Mouse (Mus musculus) spleen, postnatal 4 days (tissue): Measurements from ENCODE around the gene Fbxw7.

ENCODE experiments used
- DNase-seq, 2 experiments: peaks; one replicate each; pipeline ENCODE4 v3.0.0; 2022; ENCODE audit warnings: low spot score in 2 of 2

Fbxw7 gene

DNA sequence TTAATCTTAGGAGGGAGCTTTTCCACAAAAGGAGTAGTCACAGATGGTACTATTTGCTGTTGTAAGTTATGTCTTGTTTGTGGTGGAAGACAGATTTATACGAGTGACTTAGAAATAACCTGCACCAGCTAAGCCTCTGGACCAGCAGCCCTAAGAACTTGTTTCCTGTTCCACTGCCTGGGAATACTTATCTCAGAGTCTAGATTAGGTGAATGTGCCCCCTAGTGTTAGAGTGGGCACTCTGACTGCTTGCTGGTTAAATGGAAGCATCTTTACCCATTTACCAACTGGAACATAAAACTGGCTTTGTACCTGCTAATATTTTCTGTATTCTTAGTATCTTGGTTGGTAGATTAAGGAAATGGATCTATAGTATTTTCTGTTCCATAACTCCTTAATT, 74.6 kb downstream of the Fbxw7 start:
- DNase-seq, result no peak

DNA sequence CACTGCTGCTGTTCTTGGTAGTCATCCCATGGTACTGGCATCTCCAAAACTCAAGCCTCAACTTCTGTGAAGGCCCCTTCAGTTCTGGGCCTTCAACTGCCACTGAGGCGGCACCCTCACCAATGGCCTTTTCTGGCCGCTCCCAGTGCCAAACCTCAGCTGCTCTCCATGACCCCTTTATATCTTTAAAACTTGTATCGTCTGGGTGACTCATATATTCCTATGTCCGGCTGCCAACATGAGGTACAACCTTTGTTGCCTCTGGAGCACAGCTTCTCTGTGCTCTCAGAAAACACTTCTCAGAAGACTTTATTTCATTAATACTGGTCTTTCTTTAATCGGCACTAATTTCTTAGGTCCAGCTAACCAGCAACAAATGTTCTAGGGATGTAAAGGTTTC, 75.9 kb downstream of the Fbxw7 start:
- no peak for DNase-seq

DNA sequence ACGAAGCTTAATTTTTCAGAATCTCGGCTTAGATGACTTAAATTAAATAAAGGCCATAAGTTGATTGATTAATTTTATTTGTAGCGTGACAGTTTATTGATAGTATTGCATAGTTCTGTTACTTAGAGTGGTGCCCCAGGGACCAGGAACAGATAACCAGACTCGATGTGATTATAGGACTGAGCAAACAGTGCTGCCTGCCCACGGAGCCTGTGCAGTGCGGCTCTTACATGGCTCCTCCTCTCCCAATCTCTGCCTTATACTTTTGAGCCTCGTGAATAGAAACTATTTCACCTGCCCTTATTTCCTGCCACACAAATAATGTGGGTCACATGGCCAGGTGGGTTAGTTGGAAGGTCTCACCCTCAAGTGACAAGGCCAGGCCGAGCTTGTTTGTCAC, 82.9 kb downstream of the Fbxw7 start:
- no peak for DNase-seq

DNA sequence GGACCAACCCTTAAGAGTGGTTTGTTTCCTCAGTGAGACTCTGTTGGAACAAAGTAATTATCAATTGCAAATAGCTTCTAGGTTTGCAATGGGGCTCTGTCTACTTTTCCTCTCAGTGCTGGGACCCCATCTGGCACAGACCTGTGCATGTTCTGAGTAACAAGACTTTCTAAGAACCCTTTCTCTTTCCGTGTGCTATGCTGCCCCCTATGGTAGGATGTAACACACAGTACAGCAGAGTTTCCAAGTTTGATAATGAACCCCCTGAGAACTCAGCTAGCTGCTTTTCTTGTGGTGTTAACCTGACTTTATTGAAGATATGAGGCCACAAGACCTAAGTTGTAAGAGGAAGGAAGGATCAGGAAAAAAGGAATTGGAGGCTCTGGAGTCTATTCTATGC, 91.5 kb downstream of the Fbxw7 start:
- DNase-seq, result no peak

DNA sequence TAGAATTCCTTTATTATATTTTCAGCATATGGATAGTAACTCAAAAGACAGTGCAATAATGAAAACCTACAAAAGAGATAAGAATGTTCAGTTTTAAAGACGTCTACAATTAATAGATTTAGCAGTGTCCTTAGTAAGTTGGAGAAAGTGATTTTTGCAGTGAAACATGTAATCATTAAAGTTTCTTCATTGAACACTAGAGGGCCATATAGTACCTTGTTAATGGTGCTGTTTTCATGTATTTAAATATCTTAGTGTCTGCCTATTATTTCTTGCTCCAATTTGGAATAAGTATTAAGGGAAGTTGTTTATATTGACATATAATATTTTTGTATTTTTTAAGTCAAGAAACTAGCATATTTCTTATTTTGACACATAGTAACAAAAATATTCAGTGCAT, 99.2 kb downstream of the Fbxw7 start:
- no peak for DNase-seq

DNA sequence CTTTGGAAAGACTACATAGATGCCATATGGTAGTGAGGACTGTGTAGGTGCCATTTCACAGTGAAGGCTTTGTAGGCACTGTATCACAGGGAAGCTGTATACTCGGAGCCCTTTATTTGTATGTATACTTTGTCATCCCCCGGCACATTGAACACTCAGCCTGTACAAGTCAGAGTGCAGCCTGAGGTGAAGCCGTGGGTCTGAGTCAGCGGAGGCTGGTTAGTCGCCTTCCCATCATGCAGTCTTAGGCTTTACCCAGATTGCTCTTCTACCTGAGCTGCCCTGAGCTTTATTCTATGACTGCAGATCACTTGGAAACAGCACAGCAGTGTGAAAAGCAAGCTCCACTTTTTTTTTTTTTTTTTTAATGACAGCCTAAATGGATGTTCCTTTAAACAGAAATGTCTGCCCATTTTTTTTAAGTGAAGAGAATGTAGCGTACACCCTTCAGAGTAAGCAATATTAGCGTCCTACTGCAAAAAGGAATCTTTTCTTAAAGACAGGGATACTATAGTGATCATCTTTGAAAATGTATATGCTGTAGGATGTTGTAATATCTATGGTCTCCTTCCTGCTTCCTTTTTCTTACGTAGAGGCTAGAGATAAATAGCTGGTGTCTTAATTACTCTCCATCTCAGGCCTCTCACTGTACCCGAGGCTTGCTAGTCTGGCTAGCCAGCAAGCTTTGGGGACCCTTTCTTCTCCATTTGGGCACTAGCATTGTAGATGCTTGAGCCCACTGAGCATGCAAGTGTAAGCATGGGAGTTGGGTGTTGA, 103.0 kb downstream of the Fbxw7 start:
- DNase-seq, result no peak

DNA sequence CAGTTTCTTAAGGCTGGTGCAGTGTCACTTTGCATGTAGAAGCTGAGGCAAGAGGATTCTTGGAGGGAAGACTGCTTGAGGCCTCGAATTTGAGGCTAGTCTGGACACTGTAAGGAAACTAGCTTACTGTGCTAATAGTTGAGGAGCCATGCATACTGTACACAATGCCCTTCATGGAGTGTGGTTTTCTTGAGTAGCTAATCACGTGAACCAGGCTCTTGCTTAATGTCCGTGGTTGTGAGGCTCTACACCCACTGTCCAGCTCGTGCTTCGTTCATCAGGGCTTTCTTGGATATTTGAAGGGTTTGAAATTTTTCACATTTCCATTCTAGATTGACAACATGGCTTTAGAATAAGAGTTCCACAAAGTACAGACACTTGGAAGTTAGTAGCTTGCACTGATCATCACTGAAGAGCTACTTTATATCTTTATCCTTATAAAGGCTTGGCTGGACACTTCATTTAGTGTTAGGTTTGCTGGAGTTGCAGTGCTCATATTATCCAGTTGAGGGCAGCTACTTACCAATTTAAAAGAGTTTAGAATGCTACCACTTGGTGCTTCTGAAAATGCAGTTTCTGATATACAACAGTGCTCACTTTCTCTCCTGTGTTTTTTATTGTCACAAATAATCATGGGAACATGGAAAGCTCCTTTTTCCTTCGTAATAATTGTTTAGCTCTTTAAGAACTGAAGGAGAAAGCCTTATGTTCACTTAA, 106.8 kb downstream of the Fbxw7 start:
- no peak for DNase-seq

DNA sequence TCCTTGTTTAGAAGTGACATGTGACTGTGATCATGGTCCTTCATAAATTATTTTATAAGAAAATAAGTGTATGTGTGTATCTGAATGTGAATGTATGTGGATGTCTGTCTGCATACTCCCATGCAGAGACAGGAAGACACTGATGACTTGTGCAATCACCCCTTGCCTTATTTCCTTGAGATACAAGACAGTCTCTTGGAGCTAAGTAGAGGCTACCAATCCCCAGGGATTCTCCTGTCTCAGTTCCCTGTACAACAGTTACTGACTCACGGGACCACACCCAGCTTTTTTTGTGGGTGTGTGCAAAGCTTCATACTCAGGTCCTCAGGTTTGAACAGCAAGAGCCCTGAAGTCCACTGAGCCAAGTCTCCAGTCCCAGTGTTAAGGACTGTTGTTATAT, 108.2 kb downstream of the Fbxw7 start:
- no peak for DNase-seq

DNA sequence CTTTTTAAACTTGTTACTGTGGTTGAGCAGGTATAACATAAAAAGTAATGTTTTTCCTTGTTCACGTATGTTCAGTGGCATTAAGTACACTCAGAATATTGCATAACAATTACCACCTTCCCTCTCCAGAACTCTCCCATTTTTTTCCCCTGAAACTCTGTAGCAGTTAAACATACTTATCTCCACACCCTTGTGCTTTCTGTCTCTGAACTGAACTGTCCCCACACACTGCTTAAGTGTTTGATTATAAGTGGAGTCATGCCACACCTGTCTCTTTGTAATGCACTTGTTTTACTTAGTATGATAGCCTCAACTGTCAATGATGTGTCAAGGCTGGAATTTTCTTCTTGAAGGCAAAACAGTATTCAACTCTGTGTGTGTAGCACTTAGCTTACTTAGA, 108.6 kb downstream of the Fbxw7 start:
- DNase-seq, result no peak

DNA sequence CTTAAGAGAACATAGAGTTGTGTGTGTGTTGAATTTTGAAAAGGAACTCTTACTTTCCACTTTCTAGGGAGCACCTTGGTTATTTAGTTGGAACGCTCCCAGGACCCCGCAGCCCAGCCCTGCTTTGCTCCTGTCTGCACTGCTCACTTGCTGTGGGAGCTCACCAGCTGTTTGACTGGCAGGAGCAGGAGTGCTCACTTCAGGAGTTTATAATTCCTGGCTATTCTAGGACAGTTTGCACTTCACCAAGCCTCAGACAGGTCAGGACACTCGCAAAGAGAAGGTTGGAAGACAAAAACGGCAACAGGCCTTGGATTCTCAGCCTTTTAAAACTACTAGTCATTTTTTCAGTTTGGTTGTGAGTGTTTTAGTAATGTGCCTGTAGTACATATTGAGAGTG, 110.2 kb downstream of the Fbxw7 start:
- no peak for DNase-seq

DNA sequence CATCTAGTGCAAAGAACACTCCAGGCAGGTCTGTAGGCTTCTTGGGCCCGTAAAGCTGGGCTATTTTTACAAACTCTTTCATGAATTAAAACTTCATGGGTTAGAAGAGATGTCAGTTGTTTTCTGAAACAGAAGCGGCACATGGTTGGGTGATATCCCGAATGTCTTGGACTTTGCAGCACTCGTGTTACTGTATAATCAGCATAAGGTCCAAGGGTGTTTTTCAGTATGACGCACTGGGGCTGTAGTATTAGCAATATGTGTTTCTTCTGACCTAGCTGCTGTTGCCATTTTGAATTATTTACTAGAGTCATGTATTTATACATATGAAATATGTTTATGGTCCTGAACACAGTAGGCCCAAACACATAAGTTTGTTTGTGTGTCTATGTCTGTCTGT, 111.1 kb downstream of the Fbxw7 start:
- no peak for DNase-seq

DNA sequence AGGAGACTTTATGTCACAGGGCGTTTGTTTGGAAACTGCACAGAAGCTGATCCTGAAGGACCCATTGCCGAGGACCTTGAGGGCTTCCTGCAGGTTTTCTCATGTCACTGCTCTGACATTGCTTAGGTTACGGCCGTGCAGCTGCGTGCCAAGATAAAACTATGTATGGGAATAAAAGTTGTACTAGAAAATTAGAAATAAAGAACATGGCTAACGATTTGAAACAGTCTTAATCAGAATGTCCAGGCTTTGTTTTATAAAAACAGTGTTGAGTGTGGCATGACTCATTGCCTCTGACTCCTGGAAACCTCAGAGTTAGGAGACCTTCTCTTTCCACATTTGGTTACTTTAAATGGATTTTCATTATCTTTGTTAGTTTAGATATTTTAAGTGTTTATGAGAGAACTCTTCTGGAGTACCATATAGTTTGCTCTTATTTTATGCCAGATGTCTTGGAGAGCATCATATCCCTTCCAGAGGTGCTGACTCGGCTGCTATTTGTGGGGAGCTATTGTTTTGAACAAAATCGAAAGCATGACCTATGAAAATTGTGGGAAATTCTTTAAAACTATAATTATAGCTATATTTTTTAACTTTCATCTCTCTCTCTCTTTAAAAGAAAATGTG, 112.2 kb downstream of the Fbxw7 start:
- DNase-seq, result no peak

DNA sequence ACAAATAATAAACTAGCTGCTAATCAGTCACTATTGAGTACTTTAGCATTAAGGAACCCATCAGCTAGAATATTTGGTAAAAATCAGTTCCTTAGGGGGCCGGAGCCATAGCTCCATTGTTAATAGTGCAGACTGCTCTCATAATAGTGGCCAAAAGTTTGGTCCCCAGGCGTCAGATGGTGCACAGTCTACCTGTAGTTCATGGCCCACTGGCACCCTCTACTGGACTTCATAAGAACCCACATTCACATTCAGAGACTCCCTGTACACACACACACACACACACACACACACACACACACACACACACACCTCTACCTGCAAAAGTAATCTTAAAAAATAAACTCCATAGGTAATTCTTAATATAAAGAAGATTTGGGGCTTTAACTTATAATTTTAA, 112.8 kb downstream of the Fbxw7 start:
- DNase-seq, result no peak

DNA sequence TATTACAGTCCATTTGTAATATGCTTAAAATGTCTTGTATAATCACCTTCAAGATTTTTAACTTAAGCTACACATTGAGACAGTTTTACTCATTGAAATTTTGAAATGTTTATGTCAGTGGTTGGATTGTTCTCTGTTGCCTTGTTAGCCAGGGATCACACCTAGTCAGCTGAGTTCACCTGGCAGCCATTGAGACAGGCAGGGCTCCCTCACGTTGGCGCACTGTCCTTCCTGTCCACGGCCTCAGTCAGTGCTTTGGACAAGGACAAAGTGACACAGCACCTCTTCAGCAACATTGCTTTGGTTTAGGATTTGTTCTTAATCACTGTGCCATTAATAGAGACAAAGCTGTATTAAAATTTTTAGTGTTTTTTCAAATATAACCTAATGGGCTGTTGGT, 114.1 kb downstream of the Fbxw7 start:
- no peak for DNase-seq

DNA sequence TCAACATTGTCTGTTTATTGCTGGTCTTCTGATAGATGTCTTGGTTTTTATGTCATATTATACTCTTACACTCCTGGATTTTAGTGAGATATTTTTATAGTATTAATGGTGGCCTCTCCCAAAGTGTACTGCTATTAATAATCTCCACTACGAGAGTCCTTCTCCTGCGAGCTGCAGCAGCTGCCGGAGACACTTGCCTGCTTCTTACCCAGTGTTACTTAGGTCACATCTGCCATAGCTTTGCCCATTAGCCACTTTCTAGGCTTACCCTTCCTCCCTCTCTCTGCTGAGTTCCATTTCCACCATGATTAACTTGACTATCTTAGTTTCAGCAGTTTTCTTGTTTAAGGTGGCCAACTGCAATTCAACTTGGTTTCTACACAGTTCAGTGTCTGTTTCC, 115.6 kb downstream of the Fbxw7 start:
- DNase-seq, result no peak

DNA sequence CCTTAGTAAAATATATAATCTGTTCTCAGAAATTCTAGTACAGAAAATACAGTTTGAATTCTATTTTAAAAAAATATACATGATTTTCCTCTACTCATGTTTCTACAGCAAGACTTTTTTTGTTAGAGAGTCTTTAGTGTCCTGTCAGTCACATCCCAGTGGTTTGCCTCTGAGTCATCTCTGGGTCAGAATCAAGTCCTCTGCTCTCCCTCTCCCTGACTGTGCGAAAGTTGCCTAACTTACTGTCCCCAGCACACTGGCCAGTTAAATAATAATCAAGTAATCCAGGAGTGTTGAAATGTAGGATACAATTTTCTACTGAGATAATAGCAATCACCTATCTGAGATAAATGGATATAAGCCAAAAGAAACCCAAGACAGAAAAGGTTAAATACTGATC, 120.7 kb downstream of the Fbxw7 start:
- no peak for DNase-seq

DNA sequence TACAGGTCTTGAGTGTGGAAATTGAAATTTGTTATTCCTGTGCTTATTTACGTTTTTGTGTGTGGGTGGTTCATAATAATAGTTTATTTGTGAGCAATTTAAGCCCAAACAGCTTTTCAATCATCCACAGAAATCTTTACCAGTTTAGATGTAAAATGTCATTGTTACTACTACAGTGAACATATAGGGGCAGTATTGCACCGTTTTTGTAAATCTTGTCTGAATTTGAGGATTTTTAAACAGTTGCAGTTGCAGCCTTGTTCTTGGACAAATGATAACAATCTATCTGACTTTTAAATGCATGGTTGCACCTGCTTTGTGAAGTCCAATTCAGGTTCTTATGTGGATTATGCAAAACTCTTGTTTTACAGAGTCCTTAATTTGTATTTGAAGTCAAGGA, 121.2 kb downstream of the Fbxw7 start:
- no peak for DNase-seq

DNA sequence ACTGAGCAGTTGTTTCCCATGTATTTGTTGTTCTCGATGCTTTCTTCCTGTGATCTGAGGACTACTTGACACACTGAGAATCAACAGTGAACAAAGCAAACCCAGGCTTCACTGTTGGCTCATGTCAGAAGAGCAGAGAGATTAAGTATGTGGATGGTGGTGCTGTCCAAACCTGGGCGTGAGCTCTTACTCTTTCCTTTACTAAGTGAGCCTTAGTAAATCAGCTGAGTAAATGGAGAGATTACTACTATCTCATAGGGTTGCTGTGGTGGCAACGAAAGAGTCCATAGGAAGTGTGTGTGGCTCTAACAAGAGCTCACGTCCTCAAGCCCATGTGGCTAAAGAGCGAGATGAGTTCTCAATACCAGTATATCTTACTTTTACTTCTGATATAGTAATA, 121.9 kb downstream of the Fbxw7 start:
- DNase-seq, result no peak

DNA sequence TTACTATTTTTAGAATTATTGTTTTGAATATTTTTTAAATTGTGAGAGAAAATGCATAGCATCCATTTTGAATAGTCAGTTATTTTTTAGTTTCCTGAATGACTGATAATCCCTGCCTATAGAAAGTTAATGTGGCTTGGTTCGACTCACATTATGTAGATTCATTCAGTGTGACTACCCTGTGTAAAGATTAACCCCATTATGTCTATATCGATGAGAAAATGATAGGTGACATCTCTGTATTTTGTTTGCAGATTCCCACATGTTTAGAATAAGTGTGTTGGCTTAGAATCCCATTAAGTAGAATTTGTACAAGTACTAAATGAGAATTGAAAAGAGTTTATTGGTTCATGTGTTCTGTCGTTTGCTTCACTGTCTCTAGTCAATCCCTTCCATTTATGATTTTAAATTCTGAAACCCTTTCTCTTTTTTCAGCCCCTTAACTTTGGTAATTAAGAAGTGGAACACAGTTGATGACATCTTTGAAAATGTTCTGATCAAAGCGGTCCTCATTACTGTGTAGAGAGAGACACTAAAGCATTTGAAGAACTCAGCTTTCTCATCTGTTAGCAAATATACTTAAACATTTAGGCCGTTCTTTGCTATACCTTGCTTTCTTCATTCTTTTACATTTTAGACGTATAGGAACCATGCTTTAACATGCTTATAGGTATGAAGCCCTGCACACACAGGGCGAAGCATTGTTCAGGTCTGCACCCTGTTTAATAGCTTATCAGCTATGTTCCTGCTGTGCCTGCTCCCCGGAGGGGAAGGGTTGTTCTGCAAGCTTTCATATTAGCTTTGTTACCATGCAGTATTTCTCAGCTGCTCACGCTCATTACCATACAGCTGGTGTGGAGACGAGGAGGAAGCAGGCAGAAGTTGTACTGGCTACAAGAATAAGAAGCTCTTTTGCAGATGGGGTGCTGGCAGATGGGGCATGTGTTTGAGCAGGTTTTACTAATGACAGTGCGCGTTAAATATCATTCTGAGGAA, 122.6 kb downstream of the Fbxw7 start:
- no peak for DNase-seq

DNA sequence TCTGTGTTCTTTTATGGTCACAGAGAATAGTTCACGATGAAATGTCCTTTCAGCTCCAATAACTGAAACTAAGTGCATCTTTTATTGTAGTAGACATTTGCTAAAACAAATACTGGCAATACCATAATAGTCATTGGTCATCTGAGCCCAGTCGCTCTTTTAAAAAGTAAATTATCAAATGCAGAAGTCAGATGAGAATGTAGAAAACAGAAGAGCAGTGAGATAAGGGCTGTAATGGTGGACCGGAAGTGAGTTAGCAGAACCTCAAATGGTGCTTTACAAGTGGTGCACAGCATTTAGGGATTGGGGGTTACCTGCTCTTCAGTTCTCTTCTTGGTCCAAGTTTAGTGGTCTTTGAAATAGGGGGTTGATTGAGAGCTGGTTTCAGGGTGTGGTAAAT, 129.9 kb downstream of the Fbxw7 start:
- no peak for DNase-seq

DNA sequence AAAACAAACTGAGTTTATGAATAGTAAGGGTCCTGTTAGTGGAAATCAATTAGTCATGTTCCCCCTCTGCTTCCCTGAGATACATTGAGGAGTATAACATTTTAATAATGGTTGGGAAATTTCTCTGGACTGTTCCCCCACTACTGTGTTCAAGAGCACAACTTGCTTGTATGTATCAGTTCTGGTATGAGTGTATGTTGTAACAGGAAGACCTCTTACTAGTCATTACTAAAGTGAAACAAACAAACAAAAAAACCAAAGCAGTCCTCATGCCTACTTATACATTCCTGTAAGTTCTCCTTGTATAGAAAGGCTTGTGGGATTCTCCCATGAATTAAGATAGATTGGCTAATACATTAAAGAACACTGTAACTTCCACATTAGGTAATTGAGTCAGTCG, 131.3 kb downstream of the Fbxw7 start:
- no peak for DNase-seq

DNA sequence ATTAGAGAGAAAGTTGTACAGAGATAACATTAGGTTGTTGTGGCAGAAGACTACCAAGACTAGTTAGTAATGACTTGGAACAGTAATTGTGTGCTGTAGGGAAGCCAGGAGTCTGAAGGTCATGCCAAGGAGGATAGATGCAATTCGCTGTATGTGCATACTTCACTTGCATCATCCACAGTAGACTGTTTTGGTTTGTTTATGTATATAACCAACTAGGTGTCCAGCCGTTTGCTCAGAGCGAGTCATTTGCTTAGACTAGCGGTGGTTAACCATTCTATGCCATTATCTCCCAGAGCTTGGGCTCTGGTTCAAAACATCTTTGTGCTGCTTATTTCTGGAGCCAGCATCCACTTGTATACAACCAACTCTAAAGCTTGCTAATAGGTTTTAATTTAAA, 134.3 kb downstream of the Fbxw7 start:
- DNase-seq, result no peak
